Mouse (Mus musculus) hindbrain, postnatal 0 days (tissue): ENCODE results near the gene Pgm5. TPM values are rescaled to one million over a fixed set of nuclear protein-coding genes. Genes with fewer than 3 reads are reported as not detected.

Experiments
- ATAC-seq: fragments of 200-750 bp; cut with Nextera tagmentation; 2 replicates; pipeline ENCODE4 v1.8.0; 2017; ENCODE audit warnings: mild to moderate bottlenecking, moderate TSS enrichment, moderate library complexity
- DNase-seq: peaks from one replicate; pipeline ENCODE4 v3.0.0-alpha.2; 2015; ENCODE audit warnings: low spot score
- H3K27ac ChIP-seq: fragments of 300-500 bp; sonication (generic); 2 replicates; pipeline ENCODE4 v1.5.1; 2014; ENCODE audit warnings: mild to moderate bottlenecking
- H3K27me3 ChIP-seq: fragments of 300-500 bp; sonication (generic); 2 replicates; pipeline ENCODE4 v1.6.1; 2014; ENCODE audit warnings: low read length, mixed read lengths; ENCODE audit not compliant: insufficient read depth
- H3K36me3 ChIP-seq: fragments of 300-500 bp; sonication (generic); 2 replicates; pipeline ENCODE4 v1.6.1; 2014; ENCODE audit warnings: low read length, mixed read lengths; ENCODE audit not compliant: insufficient read depth
- H3K4me1 ChIP-seq: fragments of 300-500 bp; sonication (generic); 2 replicates; pipeline ENCODE4 v1.6.1; 2014; ENCODE audit warnings: antibody characterized with exemption, low read length, mixed read lengths; ENCODE audit not compliant: insufficient read depth
- H3K4me2 ChIP-seq: fragments of 300-500 bp; sonication (generic); 2 replicates; pipeline ENCODE4 v1.6.1; 2014; ENCODE audit warnings: low read depth, mild to moderate bottlenecking, low read length, moderate library complexity, mixed read lengths
- H3K4me3 ChIP-seq: fragments of 300-500 bp; sonication (generic); 2 replicates; pipeline ENCODE4 v1.5.1; 2014; ENCODE audit warnings: low read length
- H3K9ac ChIP-seq: fragments of 300-500 bp; sonication (generic); replicated peaks from 2 replicates; pipeline ENCODE4 v1.6.1; 2014; ENCODE audit warnings: mild to moderate bottlenecking, low read length, moderate library complexity, mixed read lengths
- H3K9me3 ChIP-seq: fragments of 300-500 bp; sonication (generic); 2 replicates; pipeline ENCODE4 v1.6.1; 2016; ENCODE audit warnings: low read length, mixed read lengths
- CTCF ChIP-seq: IDR thresholded peaks from 2 replicates; pipeline ENCODE4 v1.5.1; 2016; ENCODE audit warnings: antibody characterized with exemption, control low read depth, low read depth
- WGBS: fragments of 180-500 bp; shearing (Covaris S2); extraction: QIAGEN DNeasy Blood & Tissue Kit; methylation state at CpG from one replicate; pipeline ENCODE4 v1.1.7; 2014; 5-methylcytosine and 5-hydroxymethylcytosine counted together
- polyA plus RNA-seq: library from polyadenylated mRNA; unstranded; fragments of >200 nt; fragmentation: Nextera tagmentation; extraction: Ambion mirVana; gene quantifications from 2 replicates; pipeline ENCODE4 v1.2.1, GENCODE M21; 2015
- total RNA-seq: library from RNA; depleted of rRNA; stranded (reverse); fragments of >200 nt; gene quantifications from 2 replicates; pipeline ENCODE4 v1.2.3, GENCODE M21; 2014; rRNA removed

Gene Pgm5
- total and polyA plus RNA-seq, 2 experiments from 2014 or later, result 2.1 to 33.3 TPM

- ATAC-seq, result no peak
Observed at GRCm38 (mm10) chr19:24637988-24638387, 223.7 kb downstream of the Pgm5 start.

GRCm38 (mm10) chr19:24636616-24637015, 225.0 kb downstream of the Pgm5 start:
- Histone ChIP-seq H3K4me1 (no peaks in the 10 kb centered on the region), H3K36me3 (no peaks in the 10 kb centered on the region), H3K4me3 (no peak overlapping the region), H3K9ac (no peak overlapping the region), H3K27ac (no peak overlapping the region), H3K9me3 (no peaks in the 10 kb centered on the region), H3K27me3 (no peaks in the 10 kb centered on the region), H3K4me2 (no peak overlapping the region)
- ATAC-seq (no peak), DNase-seq (no peak)
- no peak for TF ChIP-seq CTCF
- 82% methylated on average over 10 of the region's 10 CpGs for WGBS

More at GRCm38 (mm10) chr19:24637988-24638387, 223.7 kb downstream of the Pgm5 start:
- H3K4me2 ChIP-seq, result no peak overlapping the region
- no peaks in the 10 kb centered on the region for H3K9me3 ChIP-seq
- WGBS, result 97% methylated on average over 6 of the region's 6 CpGs
- no peak for TF ChIP-seq CTCF
- DNase-seq, result no peak
- H3K4me1 ChIP-seq, result no peaks in the 10 kb centered on the region
- no peaks in the 10 kb centered on the region for H3K27me3 ChIP-seq
- H3K9ac ChIP-seq, result no peak overlapping the region
- H3K36me3 ChIP-seq, result no peaks in the 10 kb centered on the region
- no peak overlapping the region for H3K27ac ChIP-seq
- H3K4me3 ChIP-seq, result no peak overlapping the region

- Histone ChIP-seq H3K4me2 (no peak overlapping the region), H3K27me3 (no peaks in the 10 kb centered on the region), H3K4me1 (no peaks in the 10 kb centered on the region), H3K27ac (no peak overlapping the region), H3K4me3 (no peak overlapping the region), H3K36me3 (no peaks in the 10 kb centered on the region), H3K9me3 (no peaks in the 10 kb centered on the region), H3K9ac (no peak overlapping the region)
- 6% methylated on average over 7 of the region's 7 CpGs for WGBS
- ATAC-seq, result peak; percentile 80
- TF ChIP-seq CTCF, result peak; percentile 95
- DNase-seq, result peak; percentile 84
Observed at GRCm38 (mm10) chr19:24634602-24635001, 227.1 kb downstream of the Pgm5 start.

Other genes starting within 250 kb of the Pgm5 start
- 0.42 and 0.72 TPM in 2 replicates for gene Tmem252, start 187.8 kb downstream of the Pgm5 start, total RNA-seq
- gene Tmem252, start 187.8 kb downstream of the Pgm5 start, polyA plus RNA-seq, result 1.9 and 2.0 TPM in 2 replicates
- gene Gm10053, start 13.8 kb upstream of the Pgm5 start, total RNA-seq, result 37.5 and 40.3 TPM in 2 replicates
- 363 and 365 TPM in 2 replicates for gene Gm10053, start 13.8 kb upstream of the Pgm5 start, polyA plus RNA-seq
- gene Foxd4, start 39.3 kb upstream of the Pgm5 start, total RNA-seq, result not detected in 2 replicates
- gene Foxd4, start 39.3 kb upstream of the Pgm5 start, polyA plus RNA-seq, result 0.14 TPM in 1 of 2 replicates, not detected in the other
- gene Cbwd1, start 99.8 kb upstream of the Pgm5 start, total RNA-seq, result 7.3 and 12.8 TPM in 2 replicates
- gene Cbwd1, start 99.8 kb upstream of the Pgm5 start, polyA plus RNA-seq, result 8.3 and 10.4 TPM in 2 replicates
- gene Dock8, start 137.7 kb upstream of the Pgm5 start, total RNA-seq, result 1.3 and 2.9 TPM in 2 replicates
- 0.40 and 1.1 TPM in 2 replicates for gene Dock8, start 137.7 kb upstream of the Pgm5 start, polyA plus RNA-seq